Mouse (Mus musculus): ENCODE measurements around the gene Qrfp.
A peak's percentile ranks its signal among the peaks of the same experiment; 100 is the strongest.

Gene Qrfp

GRCm38 (mm10) chr2:31810444-31810843 is at the start of gene Qrfp:
Gene Qrfp, minus strand, starts transcription at chr2:31810580.
- no peak for DNase-seq (ENCODE audit: low read depth, low spot score)

GRCm38 (mm10) chr2:31858500-31858899 is 48.1 kb upstream of the Qrfp start:
- no peak for DNase-seq (ENCODE audit: low read depth, low spot score)

DNA sequence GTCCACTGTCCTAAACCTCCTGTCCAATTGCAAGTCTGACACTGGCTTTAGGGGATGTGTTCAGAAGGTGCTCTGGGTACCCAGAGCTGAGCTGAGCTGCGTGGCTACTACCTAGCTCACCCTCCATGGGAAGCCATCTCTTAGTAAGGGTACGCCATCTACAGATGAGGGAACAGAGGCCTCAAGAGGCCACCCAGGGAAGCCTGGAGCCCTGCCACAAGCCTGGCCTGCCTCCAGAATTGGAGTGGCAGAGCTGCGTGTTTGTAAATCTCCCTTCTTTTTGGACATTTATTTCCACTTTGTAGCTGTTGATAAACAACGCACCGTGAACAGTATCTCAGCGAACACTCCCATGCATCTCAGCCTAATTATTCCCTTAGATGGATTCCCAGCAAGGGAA is 46.8 kb upstream of the Qrfp start:
- no peak for DNase-seq (ENCODE audit: low read depth, low spot score)

DNA sequence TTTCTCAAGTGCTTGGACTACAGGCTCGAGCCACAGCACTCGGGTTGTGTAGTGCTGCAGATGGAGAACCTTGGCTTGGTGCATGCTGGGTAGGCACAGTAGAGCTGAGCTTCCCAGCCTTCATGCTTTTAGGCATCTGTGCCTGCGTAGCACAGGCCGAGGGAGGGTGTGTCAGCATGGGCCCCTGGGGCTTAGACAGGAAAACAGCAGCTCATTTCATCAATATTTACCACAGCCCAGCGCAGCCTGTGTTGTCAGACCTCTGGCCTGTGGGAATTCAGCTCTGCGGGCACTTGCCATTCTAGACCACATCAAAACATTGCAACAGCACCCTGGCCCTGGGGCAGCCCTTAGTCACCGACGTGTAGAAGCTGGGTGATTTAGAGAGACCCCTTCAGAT is 45.6 kb upstream of the Qrfp start:
- no peak for DNase-seq (ENCODE audit: low read depth, low spot score)

- peak; percentile 24 for DNase-seq (ENCODE audit: low read depth, low spot score)
These were observed 39.8 kb upstream of the Qrfp start for GRCm38 (mm10) chr2:31850141-31850540.

DNA sequence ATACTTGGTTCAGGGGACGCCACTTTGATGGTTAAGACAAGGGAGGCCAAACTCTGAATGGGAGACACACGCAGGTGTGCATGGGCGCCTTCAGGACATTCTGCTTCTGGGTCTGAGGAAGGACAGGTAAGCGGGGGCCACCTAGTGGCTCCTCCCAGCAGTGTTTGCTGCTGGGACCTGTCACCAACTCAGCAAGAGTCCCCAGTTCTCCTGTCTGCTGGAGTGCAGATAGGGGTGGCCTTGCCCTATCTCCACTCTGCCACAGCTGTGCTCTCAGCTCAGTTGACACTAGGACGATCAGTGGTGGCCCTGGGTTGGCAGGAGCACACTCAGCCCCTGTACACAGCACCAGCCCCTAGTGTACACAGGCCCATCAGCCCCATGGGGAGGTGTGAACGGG is 37.5 kb upstream of the Qrfp start:
- peak; percentile 70 for DNase-seq (ENCODE audit: low read depth, low spot score)

GRCm38 (mm10) chr2:31846692-31847660 is 36.6 kb upstream of the Qrfp start:
- no peak for DNase-seq (ENCODE audit: low read depth, low spot score)

DNA sequence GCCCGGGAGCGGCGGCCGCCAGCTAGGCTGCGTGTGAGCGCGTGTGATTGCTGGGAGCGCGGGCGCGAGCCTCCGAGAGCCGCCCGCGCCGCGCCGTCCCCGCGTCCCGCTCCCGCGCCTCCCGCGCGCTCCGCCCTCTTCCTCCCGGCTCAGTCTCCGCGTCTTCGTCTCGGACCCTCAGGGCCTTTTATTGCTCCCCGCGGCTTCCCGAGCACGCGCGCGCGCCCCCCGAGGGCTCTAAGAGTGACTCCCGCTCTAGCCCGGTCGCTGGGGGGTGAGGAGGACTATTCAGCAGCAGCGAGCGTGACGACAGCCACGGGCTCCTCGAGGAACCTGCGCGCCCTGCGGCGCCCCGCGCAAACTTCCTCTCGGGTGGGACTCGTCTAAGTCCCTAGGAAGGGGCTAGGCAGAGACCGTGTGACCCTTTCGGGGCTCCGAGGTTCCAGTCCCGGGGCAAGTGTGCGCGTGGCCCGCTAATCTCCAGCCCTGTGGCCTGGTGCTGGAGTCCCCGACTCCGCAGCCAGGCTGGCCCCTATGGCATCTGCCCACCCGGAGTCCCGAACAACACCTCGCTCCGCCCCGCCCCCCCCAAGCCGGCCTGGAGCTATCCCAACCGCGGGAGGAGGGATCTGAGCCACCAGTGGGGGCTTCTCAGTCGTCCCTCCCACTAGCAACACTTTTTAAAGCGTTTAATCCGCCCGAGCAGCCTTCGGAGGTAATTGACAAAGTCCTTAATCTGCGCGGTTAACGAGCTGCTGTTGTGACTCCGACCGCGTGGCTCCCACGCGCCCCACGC is 35.7 kb upstream of the Qrfp start, which contains the start of gene Fibcd1:
Fibcd1 (minus strand) TSS at position 110 of the 796 bp plus-strand sequence.
- DNase-seq (ENCODE audit: low read depth, low spot score) = peak; percentile 26

DNA sequence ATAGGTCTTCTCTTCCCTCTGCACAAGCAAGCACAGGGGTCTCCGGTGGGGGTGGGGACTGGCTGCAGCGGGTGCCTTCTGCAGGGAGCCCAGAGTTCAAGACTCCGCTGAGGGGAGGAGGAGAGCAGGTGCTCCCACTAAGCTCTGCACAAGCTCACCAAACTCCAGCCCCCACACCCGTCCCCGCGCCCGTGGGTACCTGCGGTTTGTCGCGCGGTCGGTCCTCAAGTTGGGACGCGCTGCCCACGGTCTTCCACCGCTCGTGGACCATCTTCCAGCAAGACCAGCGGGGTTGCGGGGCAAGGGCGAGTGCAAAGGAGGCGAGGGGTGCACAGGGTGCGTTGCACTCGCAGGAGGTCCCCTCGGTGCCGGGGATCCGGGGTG is 35.1 kb upstream of the Qrfp start:
- DNase-seq (ENCODE audit: low read depth, low spot score) = no peak

DNA sequence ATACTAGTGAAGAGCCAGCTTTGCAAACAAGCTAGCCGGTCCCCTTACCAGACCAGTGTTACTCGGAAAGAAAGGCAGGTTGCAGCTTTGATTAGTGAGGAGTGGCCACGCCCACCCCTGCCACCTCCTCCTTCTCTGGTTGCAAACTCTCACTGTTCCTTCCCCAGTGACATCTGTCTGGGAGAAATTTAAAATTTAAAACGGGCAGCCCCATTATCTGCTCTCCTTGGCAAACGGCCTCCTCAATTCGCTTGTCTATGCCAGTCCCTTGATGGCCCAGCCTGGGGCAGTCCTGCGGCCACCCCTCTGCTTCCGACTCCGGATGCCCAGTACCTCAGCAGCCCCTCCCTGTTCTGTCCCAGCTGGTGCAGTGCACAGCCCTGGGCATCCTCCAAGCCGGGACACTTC is 34.4 kb upstream of the Qrfp start:
- no peak for DNase-seq (ENCODE audit: low read depth, low spot score)

DNA sequence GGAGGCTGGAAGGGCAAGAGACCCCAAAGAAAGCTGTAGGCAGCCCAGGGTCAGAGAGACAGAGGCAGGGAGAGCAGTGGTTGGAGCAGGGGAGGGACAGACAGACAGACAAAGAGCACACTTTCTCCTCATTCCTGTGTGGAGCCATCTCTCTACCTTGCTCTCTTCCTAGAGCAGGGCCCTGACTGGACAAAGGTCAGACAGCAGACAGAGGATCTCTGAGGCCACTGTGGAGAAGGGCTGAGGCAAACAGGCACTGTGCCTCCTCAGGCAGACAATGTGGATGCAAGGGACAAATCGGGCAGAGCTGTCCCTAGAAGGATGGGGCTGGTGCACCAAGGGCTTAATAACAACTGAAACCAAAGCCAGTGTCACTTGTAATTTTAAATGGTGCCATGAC is 28.5 kb upstream of the Qrfp start:
- DNase-seq (ENCODE audit: low read depth, low spot score) = no peak

GRCm38 (mm10) chr2:31836985-31837384 is 26.6 kb upstream of the Qrfp start:
- DNase-seq (ENCODE audit: low read depth, low spot score) = no peak

DNA sequence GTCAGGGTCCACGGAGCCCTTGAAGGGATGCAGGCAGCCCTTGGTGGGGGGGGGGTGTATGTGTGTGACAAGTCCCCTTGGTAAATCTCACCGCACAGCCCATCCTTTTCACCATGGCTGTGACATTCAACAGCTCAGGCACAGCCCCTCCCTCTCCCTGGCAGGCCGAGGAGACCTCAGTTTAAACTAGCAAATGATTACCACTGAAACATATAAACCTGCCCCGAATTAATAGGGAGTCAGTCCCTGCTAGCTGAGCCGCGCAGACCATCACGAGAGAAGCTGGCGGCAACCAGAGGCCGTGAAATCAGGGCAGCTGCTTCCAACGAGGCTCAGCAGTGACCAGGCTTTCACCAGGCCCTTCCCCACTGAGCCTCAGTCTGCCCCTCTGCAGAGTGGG is 25.7 kb upstream of the Qrfp start:
- no peak for DNase-seq (ENCODE audit: low read depth, low spot score)

DNA sequence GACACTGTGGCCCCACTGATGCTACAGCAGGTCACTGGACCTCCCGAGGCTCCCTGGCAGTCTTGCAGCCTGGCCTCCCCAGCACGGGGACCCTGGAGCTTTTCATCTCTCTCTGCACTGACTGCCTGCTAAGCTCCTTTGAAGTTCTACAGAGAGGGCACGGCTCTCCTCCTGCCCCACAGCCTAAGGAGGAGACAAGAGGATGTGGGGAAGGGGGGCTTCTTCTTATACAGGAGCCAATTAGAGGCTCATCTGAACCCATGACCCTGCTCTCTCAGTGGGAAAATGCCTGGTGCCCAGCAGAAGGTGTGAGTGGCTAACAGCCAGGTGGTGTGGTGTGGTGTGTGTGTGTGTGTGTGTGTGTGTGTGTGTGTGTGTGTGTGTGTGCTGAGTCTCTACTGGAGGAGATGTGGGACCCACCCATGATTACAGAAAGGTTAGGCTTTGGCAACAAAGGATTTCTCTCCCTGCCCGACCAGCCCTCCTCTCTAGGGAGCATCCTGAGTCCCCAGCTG is 18.0 kb upstream of the Qrfp start:
- no peak for DNase-seq (ENCODE audit: low read depth, low spot score)

- DNase-seq (ENCODE audit: low read depth, low spot score) = peak; percentile 57
These were observed 17.5 kb upstream of the Qrfp start for GRCm38 (mm10) chr2:31827877-31828276.

GRCm38 (mm10) chr2:31826094-31827085 is 16.0 kb upstream of the Qrfp start:
- DNase-seq (ENCODE audit: low read depth, low spot score) = peak; percentile 75

DNA sequence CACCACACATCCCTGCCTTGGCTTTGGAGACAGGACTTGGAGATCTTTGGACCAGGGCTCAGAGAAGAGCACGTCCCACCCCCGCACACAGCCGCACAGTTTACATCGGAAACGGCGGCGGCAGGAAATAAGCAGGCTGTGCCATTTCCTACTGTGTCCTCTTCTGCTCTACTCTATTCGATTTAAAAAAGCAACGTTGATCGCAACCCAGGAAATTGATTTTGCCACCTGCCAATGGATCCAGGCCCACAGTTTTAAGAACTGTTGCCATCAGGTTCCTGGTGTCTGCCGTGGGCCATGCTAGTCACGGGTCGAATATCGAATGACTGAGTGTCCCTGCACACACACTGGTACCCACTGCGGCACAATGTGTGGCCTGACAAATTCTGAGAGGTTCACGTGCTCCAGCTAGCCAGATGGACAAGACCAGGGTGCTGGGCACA is 15.1 kb upstream of the Qrfp start:
- DNase-seq (ENCODE audit: low read depth, low spot score) = peak; percentile 62

DNA sequence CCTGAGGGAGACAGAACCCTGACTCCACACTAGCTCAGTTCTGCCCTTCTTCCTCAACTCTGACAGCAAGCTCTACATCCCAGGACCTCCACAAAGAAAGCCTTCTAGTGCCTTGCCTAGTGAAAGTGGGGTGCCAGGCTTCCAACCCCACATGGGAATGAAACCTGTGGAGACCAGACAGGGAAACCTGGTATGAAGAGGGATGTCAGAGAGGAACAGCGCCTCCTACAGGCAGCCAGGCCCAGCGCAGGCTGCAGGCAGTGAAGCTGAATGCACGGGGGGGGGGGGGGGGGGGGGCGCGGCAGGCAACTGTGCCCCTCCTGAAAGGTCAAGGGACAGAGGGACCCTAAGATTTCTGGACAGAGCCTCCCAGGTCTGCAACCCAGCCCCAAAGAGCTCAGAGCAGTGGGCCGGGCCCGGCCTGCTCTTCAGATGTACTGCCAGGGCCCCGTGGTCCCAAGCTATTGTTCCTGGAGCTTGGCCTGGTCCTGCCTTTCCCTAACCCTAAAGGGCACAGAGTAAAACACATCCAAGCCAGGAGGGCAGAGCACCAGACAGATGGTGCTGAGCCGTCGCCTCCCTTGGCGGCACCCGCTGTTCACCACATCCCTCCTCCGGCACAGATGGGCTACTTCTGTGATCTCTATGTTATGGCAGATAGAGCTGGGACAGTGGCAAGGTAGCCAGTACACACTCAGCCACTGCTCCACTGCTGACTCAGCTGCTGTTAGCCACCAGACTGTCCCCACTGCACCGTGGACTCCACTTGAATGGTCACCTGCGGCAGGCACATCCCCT is 13.8 kb upstream of the Qrfp start:
- peak; percentile 62 for DNase-seq (ENCODE audit: low read depth, low spot score)

- peak; percentile 89 for DNase-seq (ENCODE audit: low read depth, low spot score)
These were observed 12.4 kb upstream of the Qrfp start for GRCm38 (mm10) chr2:31822524-31823371.

Measured in brain, adult 2 months (tissue).